Mouse (Mus musculus) 3134 (cell line): ENCODE measurements around the gene Slc6a18.

Experiments
- DNase-seq: peaks from one replicate; pipeline ENCODE4 v3.0.0-alpha.2; 2011; ENCODE audit warnings: low spot score; ENCODE audit not compliant: insufficient read length; ENCODE audit errors: extremely low read depth

The Slc6a18 gene

GRCm38 (mm10) chr13:73687601-73688000, 9.8 kb upstream of the Slc6a18 start:
- no peak for DNase-seq

DNA sequence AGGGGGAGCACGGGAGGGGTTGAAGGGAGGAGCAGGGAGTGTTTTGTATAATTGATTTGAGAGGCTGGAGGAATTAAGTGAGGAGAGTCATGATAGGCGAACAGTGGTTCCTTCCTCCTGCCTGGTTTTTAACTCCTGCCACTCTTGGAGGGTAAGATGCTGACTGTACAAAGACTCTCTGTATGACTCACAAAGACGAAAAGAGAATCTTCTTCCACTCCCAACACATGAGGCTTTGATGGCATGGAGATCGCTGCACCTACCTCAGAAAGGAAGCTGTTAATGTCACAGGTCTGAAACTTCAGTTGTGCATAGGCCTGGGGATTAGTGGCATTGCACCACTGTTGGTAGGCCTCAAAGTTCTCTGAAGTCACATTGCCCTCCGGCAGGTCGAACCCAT, 7.7 kb upstream of the Slc6a18 start:
- DNase-seq: no peak

- no peak for DNase-seq
These were observed 6.6 kb upstream of the Slc6a18 start for GRCm38 (mm10) chr13:73684412-73684811.

DNA sequence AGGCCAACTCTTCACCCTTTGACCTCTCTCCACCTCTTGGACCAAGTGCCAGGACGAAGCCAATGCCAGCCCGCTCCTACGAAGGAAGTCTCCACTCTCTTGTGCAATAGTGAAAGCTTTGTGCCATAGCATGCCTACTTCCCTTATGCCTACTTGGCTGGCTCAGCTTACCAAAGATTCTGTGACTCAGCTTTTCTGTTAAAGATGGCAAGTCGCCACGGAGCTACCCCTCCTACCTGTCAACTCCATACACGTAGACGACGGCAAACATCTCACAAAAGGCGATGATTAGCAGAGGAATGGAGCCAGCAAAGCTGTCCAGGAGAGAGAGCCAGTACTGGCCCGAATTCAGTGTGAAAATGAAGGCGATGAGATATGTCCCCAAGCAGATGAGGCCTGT, 5.9 kb upstream of the Slc6a18 start:
- peak; percentile 54 for DNase-seq

- no peak for DNase-seq
These were observed 4.4 kb upstream of the Slc6a18 start for GRCm38 (mm10) chr13:73682226-73682625.

GRCm38 (mm10) chr13:73680394-73680793, 2.6 kb upstream of the Slc6a18 start:
- DNase-seq: peak; percentile 30

DNA sequence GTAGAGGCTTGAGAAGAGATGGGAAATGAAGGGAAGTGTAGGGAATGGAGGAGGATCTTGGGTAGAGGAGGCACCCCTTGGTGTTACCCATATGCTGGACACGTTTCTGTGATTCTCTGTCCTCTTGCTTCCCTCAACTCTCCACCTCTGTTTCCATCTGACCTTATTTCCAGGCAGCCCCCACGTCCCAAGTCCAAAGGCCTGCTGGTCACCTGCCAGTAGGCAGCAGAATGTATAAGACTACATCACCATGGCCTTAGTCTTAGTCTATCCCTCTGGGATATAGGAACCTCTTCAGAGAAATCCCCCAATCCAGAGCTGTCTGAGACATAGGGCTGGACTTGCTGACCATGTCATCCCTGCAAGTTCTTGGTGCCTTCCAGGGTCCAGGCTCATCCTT, 1.5 kb upstream of the Slc6a18 start:
- no peak for DNase-seq

DNA sequence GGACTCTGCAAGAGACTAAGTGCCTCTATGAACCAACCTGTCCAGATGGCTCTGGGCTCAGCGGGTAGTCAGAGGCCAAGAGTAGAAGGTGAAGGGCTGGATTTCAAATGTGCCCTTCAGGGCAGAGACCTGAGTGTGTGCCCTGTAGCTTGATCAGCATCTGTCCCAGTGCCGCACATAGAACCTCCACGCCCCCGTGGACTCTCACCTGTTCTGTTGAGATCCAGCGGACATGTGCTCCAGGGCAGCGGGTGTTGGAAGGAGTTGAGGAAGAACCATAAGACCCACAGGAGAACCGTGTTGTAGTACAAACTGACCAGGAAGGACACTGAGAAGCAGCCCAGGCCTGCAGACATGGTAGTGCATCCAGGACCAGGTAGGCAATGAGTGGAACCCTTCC, 2.7 kb downstream of the Slc6a18 start:
- no peak for DNase-seq

GRCm38 (mm10) chr13:73660163-73660695, 17.6 kb downstream of the Slc6a18 start:
- DNase-seq: no peak

GRCm38 (mm10) chr13:73658953-73659352, 18.9 kb downstream of the Slc6a18 start:
- DNase-seq: no peak

DNA sequence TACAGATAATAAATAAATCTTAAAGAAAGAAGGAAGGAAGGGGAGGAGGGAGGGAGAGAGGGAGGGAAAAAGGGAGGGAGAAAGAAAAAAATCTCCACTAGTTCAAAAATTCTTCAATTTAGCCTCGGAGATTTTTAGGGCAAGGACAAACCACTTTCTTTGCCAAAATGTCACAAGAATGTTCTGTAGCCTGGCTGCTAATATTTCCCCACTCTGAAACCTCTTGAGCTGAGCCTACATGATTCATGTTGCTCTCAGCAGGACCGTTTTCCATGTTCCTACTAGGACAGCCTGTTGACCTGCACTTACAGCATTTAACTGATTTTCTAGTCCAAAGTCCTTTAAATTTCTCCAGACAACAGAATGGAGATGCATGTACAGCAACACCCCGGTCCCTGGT, 22.8 kb downstream of the Slc6a18 start:
- no peak for DNase-seq

DNA sequence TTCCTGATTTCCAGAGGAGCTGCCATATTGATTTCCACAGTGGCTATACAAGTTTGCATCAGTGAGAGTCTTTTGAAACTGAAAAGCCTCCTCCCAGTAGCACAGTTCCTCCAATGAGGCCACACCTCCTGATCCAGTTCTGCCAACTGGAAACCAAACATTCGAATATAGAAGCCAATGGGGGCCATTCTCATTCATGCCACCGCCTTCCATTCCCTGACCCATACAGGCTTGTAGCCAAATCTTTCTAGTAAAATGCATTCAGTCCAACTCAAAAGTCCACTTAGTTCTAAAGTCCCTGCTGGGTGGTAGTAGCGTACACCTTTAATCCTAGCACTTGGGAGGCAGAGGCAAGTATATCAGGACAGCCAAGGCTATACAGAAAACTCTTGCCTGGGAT, 24.6 kb downstream of the Slc6a18 start:
- no peak for DNase-seq

GRCm38 (mm10) chr13:73646397-73647087, 31.3 kb downstream of the Slc6a18 start:
- peak; percentile 49 for DNase-seq

- no peak for DNase-seq
These were observed 36.5 kb downstream of the Slc6a18 start for GRCm38 (mm10) chr13:73641296-73641695.

DNA sequence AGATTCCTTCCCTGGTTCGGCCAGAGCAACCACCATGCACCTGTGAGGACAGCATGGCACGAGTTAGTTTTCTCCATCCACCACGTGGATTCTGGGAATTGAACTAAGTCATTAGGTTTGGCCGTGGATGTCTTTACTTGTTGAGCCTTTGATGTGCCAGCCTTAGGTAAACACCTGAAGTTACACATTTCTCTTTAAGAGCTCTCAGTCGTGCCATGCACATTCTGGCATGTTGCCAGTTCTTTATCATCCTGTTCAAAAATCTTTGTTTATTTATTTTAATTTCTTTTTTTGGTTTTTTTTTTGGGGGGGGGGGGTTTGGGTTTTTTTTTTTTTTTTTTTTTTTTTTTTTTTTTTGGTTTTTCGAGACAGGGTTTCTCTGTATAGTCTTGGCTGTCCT, 40.0 kb downstream of the Slc6a18 start:
- no peak for DNase-seq

- DNase-seq: no peak
These were observed 46.0 kb downstream of the Slc6a18 start for GRCm38 (mm10) chr13:73631837-73632236.

- DNase-seq: no peak
These were observed 49.2 kb downstream of the Slc6a18 start for GRCm38 (mm10) chr13:73628586-73629113.

GRCm38 (mm10) chr13:73626745-73627549, 50.9 kb downstream of the Slc6a18 start, which contains the start of gene Tert:
TSS of gene Tert (plus strand) at chr13:73626911.
- peak; percentile 53 for DNase-seq

- DNase-seq: no peak
These were observed 51.4 kb downstream of the Slc6a18 start for GRCm38 (mm10) chr13:73626410-73626744.

DNA sequence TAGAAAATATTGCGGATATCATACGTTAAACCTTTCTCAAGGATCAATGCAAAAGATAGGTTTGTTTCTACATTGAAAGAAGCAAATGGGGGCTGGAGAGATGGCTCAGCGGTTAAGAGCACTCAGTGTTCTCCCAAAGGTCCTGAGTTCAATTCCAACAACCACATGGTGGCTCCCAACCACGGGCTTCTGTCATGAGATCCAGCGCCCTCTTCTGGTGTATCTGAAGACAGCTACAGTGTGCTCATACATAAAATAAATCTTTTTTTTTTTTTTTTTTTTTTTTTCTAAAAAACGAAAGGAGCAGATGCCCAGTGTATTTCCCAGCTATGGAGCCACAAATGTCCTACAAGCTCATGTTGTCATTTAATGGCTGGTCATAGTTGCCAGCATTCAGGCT, 57.2 kb downstream of the Slc6a18 start:
- DNase-seq: no peak

DNA sequence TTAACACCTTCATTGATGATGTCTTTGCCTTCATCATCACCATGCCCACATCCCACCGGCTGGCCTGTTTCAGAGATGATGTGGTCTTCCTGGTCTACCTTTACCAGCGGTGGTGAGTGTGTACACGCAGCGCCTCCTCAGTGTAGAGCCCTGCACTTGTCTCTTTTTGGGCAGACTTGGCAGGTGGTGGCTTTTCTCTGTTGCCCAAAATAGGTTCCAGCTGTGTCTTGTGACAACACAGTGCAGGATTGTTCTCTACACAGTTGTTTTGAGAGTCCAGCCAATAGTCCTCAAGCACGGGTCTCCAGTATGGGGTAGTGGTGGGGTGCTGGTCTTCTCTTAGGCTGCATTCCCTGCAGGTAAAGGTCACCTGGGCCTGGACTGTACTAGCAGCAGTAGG, 59.4 kb downstream of the Slc6a18 start:
- DNase-seq: no peak
